14 mouse cellular contexts compared by ENCODE assay signal in genomic region chr3:51097362-51097761, GRCm38 (mm10).
DNase-seq lines count a peak whose midpoint lies in the region; ATAC-seq and TF ChIP-seq lines count a peak whose summit lies in the region.
"Had no signal": no experiment of that assay in that cellular context is flagged by ENCODE, and none has a peak within 500 bp of the region (broad histone marks: within the 10 kb centered on the region; RNA-seq: fewer than 3 reads in every experiment).

No protein-coding gene starts in this region.

- 72% methylated on average over 10 of the region's 10 CpGs for WGBS in neural tube, embryonic 13.5 days
- 47% methylated on average over 10 of the region's 10 CpGs for WGBS in forebrain, postnatal 0 days

- peak overlapping the region; percentile 68 for H3K27ac ChIP-seq in neural tube, embryonic 13.5 days (replicated peaks)
- peak overlapping the region; percentile 85 for H3K27ac ChIP-seq in forebrain, postnatal 0 days (ENCODE audit: low read depth, low read length)
- H3K27ac ChIP-seq: heart, adult 2 months; limb, embryonic 12.5 days had no signal

- no peaks in the 10 kb centered on the region for H3K27me3 ChIP-seq in neural tube, embryonic 13.5 days
- no peaks in the 10 kb centered on the region for H3K27me3 ChIP-seq in forebrain, postnatal 0 days (ENCODE audit: insufficient read depth, low read length)
- H3K27me3 ChIP-seq: CH12.LX; limb, embryonic 12.5 days had no signal

- H3K4me1 ChIP-seq in neural tube, embryonic 13.5 days (replicated peaks): peaks cover 25% of the 10 kb centered on the region
- H3K4me1 ChIP-seq in forebrain, postnatal 0 days (ENCODE audit: insufficient read depth): peaks cover 11% of the 10 kb centered on the region; the same call in 1 of the 2 replicates

- intact Hi-C loops in left cerebral cortex, postnatal 14 days (cut with DNase I): loop anchor here (5.0 kb wide), 2 partner anchors 115 to 175 kb away; no protein-coding TSS in a partner anchor

- DNase-seq in neural tube, embryonic 10.5 days (ENCODE audit: extremely low spot score, low spot score): no peak
- peak; percentile 73 for DNase-seq in forebrain, postnatal 0 days
- peak; percentile 64 to 76 for DNase-seq in left cerebral cortex, postnatal 14 days (ENCODE audit: low spot score in 2 of 2)
- peak; percentile 38 to 70 for DNase-seq in right cerebral cortex, postnatal 36 days (ENCODE audit: low spot score in 2 of 2)
- no peak for DNase-seq in adrenal gland, adult 2 months
- DNase-seq in retina, postnatal 1 day: no peak
- DNase-seq in embryo, embryonic 10.5 days (ENCODE audit: low spot score): no peak
- DNase-seq: cerebellum, postnatal 36 days; heart, adult 2 months; heart, postnatal 36 days; lung, adult 18-20 months had no signal

- 0 out of 2 replicates have a peak overlapping the region, but pooled peaks have one; percentile 4 for H3K4me2 ChIP-seq in neural tube, embryonic 13.5 days
- peak overlapping the region; percentile 21; the same call in 1 of the 2 replicates for H3K4me2 ChIP-seq in forebrain, postnatal 0 days (ENCODE audit: low read depth)

- no peak for ATAC-seq in neural tube, embryonic 13.5 days (ENCODE audit: low read depth)
- peak; percentile 42 for ATAC-seq in forebrain, postnatal 0 days

- H3K36me3 ChIP-seq in neural tube, embryonic 13.5 days: no peaks in the 10 kb centered on the region
- no peaks in the 10 kb centered on the region for H3K36me3 ChIP-seq in forebrain, postnatal 0 days (ENCODE audit: insufficient read depth)
- H3K36me3 ChIP-seq: limb, embryonic 12.5 days had no signal

- no peak overlapping the region for H3K4me3 ChIP-seq in neural tube, embryonic 13.5 days
- H3K4me3 ChIP-seq in forebrain, postnatal 0 days (ENCODE audit: low read depth, low read length): no peak overlapping the region
- H3K4me3 ChIP-seq: heart, adult 2 months; limb, embryonic 12.5 days had no signal

- no peaks in the 10 kb centered on the region for H3K9me3 ChIP-seq in neural tube, embryonic 13.5 days
- H3K9me3 ChIP-seq in forebrain, postnatal 0 days (ENCODE audit: low read length): no peaks in the 10 kb centered on the region

- no peak for TF ChIP-seq CTCF in forebrain, postnatal 0 days (IDR thresholded peaks at IDR 0.05; ENCODE audit: low read depth)

- H3K9ac ChIP-seq in neural tube, embryonic 13.5 days: no peak overlapping the region
- peak overlapping the region; percentile 14; the same call in 1 of the 2 replicates for H3K9ac ChIP-seq in forebrain, postnatal 0 days
- H3K9ac ChIP-seq: limb, embryonic 12.5 days had no signal

Comparison
In these comparisons a context has a peak if more than half of its experiments do, and no peak if none do; other contexts are left out.
1. DNase-seq: peak in forebrain, postnatal 0 days (single experiment), left cerebral cortex, postnatal 14 days (2 of 2) and right cerebral cortex, postnatal 36 days (2 of 2); none in neural tube, embryonic 10.5 days (single experiment), adrenal gland, adult 2 months (single experiment), retina, postnatal 1 day (single experiment) and embryo, embryonic 10.5 days (single experiment).